Mouse (Mus musculus) adrenal gland, postnatal 25 days (tissue): ENCODE data around the gene Apoa4. TPM values are rescaled to one million over a fixed set of nuclear protein-coding genes. Genes with fewer than 3 reads are reported as not detected.

Source experiments
- DNase-seq: peaks from one replicate; pipeline ENCODE4 v3.0.0; 2021; ENCODE audit warnings: mixed read lengths
- total RNA-seq: library from RNA; stranded (reverse); gene quantifications from 2 replicates; pipeline ENCODE4 v1.2.3, GENCODE M21; 2021

Gene Apoa4
- total RNA-seq, 1 experiment from 2014 or later = not detected

- no peak for DNase-seq
Measured at GRCm38 (mm10) chr9:46274494-46274893, 34.0 kb downstream of the Apoa4 start.

- DNase-seq = peak; percentile 95
Measured at GRCm38 (mm10) chr9:46282631-46283436, 42.3 kb downstream of the Apoa4 start, which contains the start of gene Bud13. Gene Bud13 (plus strand): TSS chr9:46283008.

Other genes with a start within 250 kb of the Apoa4 start
- 112 and 146 TPM in 2 replicates for gene Pafah1b2, start 228.0 kb upstream of the Apoa4 start, total RNA-seq
- 57.3 and 63.2 TPM in 2 replicates for gene Sik3, start 227.9 kb upstream of the Apoa4 start, total RNA-seq
- gene Apoa1, start 12.1 kb upstream of the Apoa4 start, total RNA-seq = 0.52 and 119 TPM in 2 replicates
- 2.2 and 32.9 TPM in 2 replicates for gene Apoc3, start 5.1 kb upstream of the Apoa4 start, total RNA-seq
- 5.9 TPM in 1 of 2 replicates, not detected in the other for gene Apoa5, start 27.9 kb downstream of the Apoa4 start, total RNA-seq
- gene Zpr1, start 32.4 kb downstream of the Apoa4 start, total RNA-seq = 57.1 and 84.5 TPM in 2 replicates
- 11.4 and 12.0 TPM in 2 replicates for gene Bud13, start 42.3 kb downstream of the Apoa4 start, total RNA-seq
- not detected in 2 replicates for gene 4931429L15Rik, start 79.3 kb downstream of the Apoa4 start, total RNA-seq